Mouse (Mus musculus): ENCODE results near the gene Duoxa1. TPM values are rescaled to one million over a fixed set of nuclear protein-coding genes. Genes with fewer than 3 reads are reported as not detected.
A peak's percentile ranks its signal among the peaks of the same experiment; 100 is the strongest.
"Not testable (repeated sequence)": the region's sequence is repeated elsewhere in the genome, so short reads cannot be mapped to it uniquely, and the experiment has no call there.

The Duoxa1 gene
- polyA plus RNA-seq, 1 experiment: 0.10 TPM

GRCm38 (mm10) chr2:122352992-122353391 lies 39.5 kb upstream of the Duoxa1 start:
- no peak for TF ChIP-seq POLR2A (IDR thresholded peaks at IDR 0.05; ENCODE audit: extremely low read depth, insufficient read depth, low read length)
- no peak for TF ChIP-seq CTCF (IDR thresholded peaks at IDR 0.05; ENCODE audit: extremely low read depth, insufficient read depth, low read length)
- Histone ChIP-seq H3K4me3 (ENCODE audit: insufficient read depth, low read length) (no peak overlapping the region), H3K27ac (ENCODE audit: insufficient read depth, low read length) (no peak overlapping the region), H3K4me1 (ENCODE audit: control insufficient read depth, insufficient read depth, low read length) (peaks cover 9% of the 10 kb centered on the region)

- H3K4me1 ChIP-seq (ENCODE audit: control insufficient read depth, insufficient read depth, low read length): peaks cover 9% of the 10 kb centered on the region
- no peak overlapping the region for H3K4me3 ChIP-seq (ENCODE audit: insufficient read depth, low read length)
- TF ChIP-seq POLR2A (IDR thresholded peaks at IDR 0.05; ENCODE audit: extremely low read depth, insufficient read depth, low read length) (no peak), CTCF (IDR thresholded peaks at IDR 0.05; ENCODE audit: extremely low read depth, insufficient read depth, low read length) (no peak)
- 0 out of 2 replicates have a peak overlapping the region, but pooled peaks have one; percentile 32 for H3K27ac ChIP-seq (ENCODE audit: insufficient read depth, low read length)
Observed at GRCm38 (mm10) chr2:122351931-122352329, 38.4 kb upstream of the Duoxa1 start.

- Histone ChIP-seq H3K4me3 (ENCODE audit: insufficient read depth, low read length) (no peak overlapping the region), H3K4me1 (ENCODE audit: control insufficient read depth, insufficient read depth, low read length) (peaks cover 9% of the 10 kb centered on the region), H3K27ac (ENCODE audit: insufficient read depth, low read length) (0 out of 2 replicates have a peak overlapping the region, but pooled peaks have one; percentile 32)
- TF ChIP-seq CTCF (IDR thresholded peaks at IDR 0.05; ENCODE audit: extremely low read depth, insufficient read depth, low read length): no peak
- TF ChIP-seq POLR2A (IDR thresholded peaks at IDR 0.05; ENCODE audit: extremely low read depth, insufficient read depth, low read length): no peak
Observed at GRCm38 (mm10) chr2:122351156-122351930, 37.8 kb upstream of the Duoxa1 start.

- Histone ChIP-seq H3K4me3 (ENCODE audit: insufficient read depth, low read length) (peak overlapping the region; percentile 42), H3K27ac (ENCODE audit: insufficient read depth, low read length) (peak overlapping the region; percentile 88; the same call in 1 of the 2 replicates), H3K4me1 (ENCODE audit: control insufficient read depth, insufficient read depth, low read length) (peaks cover 9% of the 10 kb centered on the region)
- TF ChIP-seq POLR2A (IDR thresholded peaks at IDR 0.05; ENCODE audit: extremely low read depth, insufficient read depth, low read length) (0 out of 2 replicates have a peak, but pooled peaks have one; percentile 23), CTCF (IDR thresholded peaks at IDR 0.05; ENCODE audit: extremely low read depth, insufficient read depth, low read length) (no peak)
Observed at GRCm38 (mm10) chr2:122349136-122349785, 35.7 kb upstream of the Duoxa1 start.

GRCm38 (mm10) chr2:122348531-122349131 lies 35.1 kb upstream of the Duoxa1 start:
- H3K27ac ChIP-seq (ENCODE audit: insufficient read depth, low read length): peak overlapping the region; percentile 88
- TF ChIP-seq POLR2A (IDR thresholded peaks at IDR 0.05; ENCODE audit: extremely low read depth, insufficient read depth, low read length) (peak; percentile 71), CTCF (IDR thresholded peaks at IDR 0.05; ENCODE audit: extremely low read depth, insufficient read depth, low read length) (peak; percentile 49)
- H3K4me3 ChIP-seq (ENCODE audit: insufficient read depth, low read length): peak overlapping the region; percentile 42
- peaks cover 9% of the 10 kb centered on the region for H3K4me1 ChIP-seq (ENCODE audit: control insufficient read depth, insufficient read depth, low read length)

GRCm38 (mm10) chr2:122347257-122347656 lies 33.7 kb upstream of the Duoxa1 start:
- TF ChIP-seq POLR2A (IDR thresholded peaks at IDR 0.05; ENCODE audit: extremely low read depth, insufficient read depth, low read length): no peak
- no peak for TF ChIP-seq CTCF (IDR thresholded peaks at IDR 0.05; ENCODE audit: extremely low read depth, insufficient read depth, low read length)
- Histone ChIP-seq H3K4me3 (ENCODE audit: insufficient read depth, low read length) (no peak overlapping the region), H3K4me1 (ENCODE audit: control insufficient read depth, insufficient read depth, low read length) (peaks cover 9% of the 10 kb centered on the region), H3K27ac (ENCODE audit: insufficient read depth, low read length) (no peak overlapping the region)

- not testable (repeated sequence) for H3K4me3 ChIP-seq (ENCODE audit: insufficient read depth, low read length); H3K4me1 ChIP-seq (ENCODE audit: control insufficient read depth, insufficient read depth, low read length); H3K27ac ChIP-seq (ENCODE audit: insufficient read depth, low read length)
Observed at GRCm38 (mm10) chr2:122346164-122346563, 32.6 kb upstream of the Duoxa1 start.

GRCm38 (mm10) chr2:122345106-122345893 lies 31.8 kb upstream of the Duoxa1 start:
- Histone ChIP-seq H3K27ac (ENCODE audit: insufficient read depth, low read length) (no peak overlapping the region), H3K4me1 (ENCODE audit: control insufficient read depth, insufficient read depth, low read length) (no peaks in the 10 kb centered on the region), H3K4me3 (ENCODE audit: insufficient read depth, low read length) (no peak overlapping the region)
- TF ChIP-seq CTCF (IDR thresholded peaks at IDR 0.05; ENCODE audit: extremely low read depth, insufficient read depth, low read length): no peak
- no peak for TF ChIP-seq POLR2A (IDR thresholded peaks at IDR 0.05; ENCODE audit: extremely low read depth, insufficient read depth, low read length)

GRCm38 (mm10) chr2:122337291-122337690 lies 23.8 kb upstream of the Duoxa1 start:
- no peak for TF ChIP-seq CTCF (IDR thresholded peaks at IDR 0.05; ENCODE audit: extremely low read depth, insufficient read depth, low read length)
- no peak for TF ChIP-seq POLR2A (IDR thresholded peaks at IDR 0.05; ENCODE audit: extremely low read depth, insufficient read depth, low read length)
- H3K27ac ChIP-seq (ENCODE audit: insufficient read depth, low read length): no peak overlapping the region
- no peaks in the 10 kb centered on the region for H3K4me1 ChIP-seq (ENCODE audit: control insufficient read depth, insufficient read depth, low read length)
- no peak overlapping the region for H3K4me3 ChIP-seq (ENCODE audit: insufficient read depth, low read length)

Data from cortical plate, adult 2 months (tissue).